Mouse (Mus musculus): ENCODE results near the gene Dffa. TPM values are rescaled to one million over a fixed set of nuclear protein-coding genes. Genes with fewer than 3 reads are reported as not detected.
A peak's percentile ranks its signal among the peaks of the same experiment; 100 is the strongest.
"Not testable (repeated sequence)": the region's sequence is repeated elsewhere in the genome, so short reads cannot be mapped to it uniquely, and the experiment has no call there.

Dffa gene
- total and polyA plus RNA-seq, 2 experiments from 2014 or later, result 18.0 to 24.3 TPM

DNA sequence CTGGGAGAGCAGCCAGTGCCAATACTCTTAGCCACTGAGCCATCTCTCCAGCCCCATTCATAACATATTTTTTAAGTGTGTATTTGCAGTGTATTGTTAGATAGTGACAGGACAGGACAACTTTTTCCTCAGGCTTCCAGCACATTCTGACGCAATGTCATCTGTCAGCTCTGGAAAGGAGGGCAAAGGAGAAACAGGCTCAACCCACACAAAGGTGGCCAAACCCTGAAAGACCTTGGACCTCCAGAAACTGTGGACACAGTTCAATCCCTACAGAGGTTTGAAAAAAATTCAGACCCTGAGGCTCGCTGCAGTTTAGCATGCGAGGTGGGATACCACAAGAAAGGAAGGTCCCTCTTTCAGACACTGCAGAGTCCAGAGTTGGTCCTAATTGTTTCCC lies 6.0 kb upstream of the Dffa start:
- WGBS, result 84% methylated on average over 3 of the region's 3 CpGs
- Histone ChIP-seq H3K4me3 (ENCODE audit: low read depth, low read length) (no peak overlapping the region), H3K4me2 (ENCODE audit: low read depth) (no peak overlapping the region), H3K27ac (ENCODE audit: low read depth, low read length) (no peak overlapping the region), H3K27me3 (ENCODE audit: insufficient read depth, low read length) (no peaks in the 10 kb centered on the region), H3K9me3 (ENCODE audit: low read length) (no peaks in the 10 kb centered on the region), H3K9ac (no peak overlapping the region), H3K4me1 (ENCODE audit: insufficient read depth) (0 out of 2 replicates have a peak, but pooled peaks cover 5% of the 10 kb centered on the region), H3K36me3 (ENCODE audit: insufficient read depth) (peaks cover 4% of the 10 kb centered on the region)
- TF ChIP-seq CTCF (IDR thresholded peaks at IDR 0.05; ENCODE audit: low read depth), result no peak
- ATAC-seq (no peak), DNase-seq (no peak)

DNA sequence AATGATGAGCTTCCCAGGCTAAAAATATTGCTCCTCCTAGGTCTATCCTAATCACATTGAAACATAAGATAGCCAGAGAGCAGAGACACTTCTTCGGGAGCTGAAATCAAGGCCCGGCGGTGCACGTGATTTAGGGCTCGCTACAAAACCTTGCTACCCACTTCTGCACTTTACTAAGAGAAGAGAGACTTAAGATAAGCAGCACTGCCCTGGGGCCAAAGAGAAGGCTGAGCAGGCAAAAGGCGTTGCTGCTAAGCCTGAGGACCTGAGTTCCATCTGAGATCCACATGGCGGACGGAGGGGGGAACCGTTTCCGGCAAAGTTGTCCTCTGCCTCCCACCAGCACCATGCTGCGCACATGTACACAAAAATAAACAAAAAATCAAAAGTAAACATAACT lies 5.4 kb upstream of the Dffa start:
- Histone ChIP-seq H3K4me2 (ENCODE audit: low read depth) (peak overlapping the region; percentile 74), H3K27ac (ENCODE audit: low read depth, low read length) (no peak overlapping the region), H3K4me3 (ENCODE audit: low read depth, low read length) (peak overlapping the region; percentile 79), H3K9ac (peak overlapping the region; percentile 79), H3K36me3 (ENCODE audit: insufficient read depth) (peaks cover 4% of the 10 kb centered on the region; the same call in 1 of the 2 replicates), H3K9me3 (ENCODE audit: low read length) (no peaks in the 10 kb centered on the region), H3K4me1 (ENCODE audit: insufficient read depth) (0 out of 2 replicates have a peak, but pooled peaks cover 5% of the 10 kb centered on the region), H3K27me3 (ENCODE audit: insufficient read depth, low read length) (no peaks in the 10 kb centered on the region)
- no peak for TF ChIP-seq CTCF (IDR thresholded peaks at IDR 0.05; ENCODE audit: low read depth)
- ATAC-seq (no peak), DNase-seq (no peak)
- WGBS, result 25% methylated on average over 11 of the region's 11 CpGs

DNA sequence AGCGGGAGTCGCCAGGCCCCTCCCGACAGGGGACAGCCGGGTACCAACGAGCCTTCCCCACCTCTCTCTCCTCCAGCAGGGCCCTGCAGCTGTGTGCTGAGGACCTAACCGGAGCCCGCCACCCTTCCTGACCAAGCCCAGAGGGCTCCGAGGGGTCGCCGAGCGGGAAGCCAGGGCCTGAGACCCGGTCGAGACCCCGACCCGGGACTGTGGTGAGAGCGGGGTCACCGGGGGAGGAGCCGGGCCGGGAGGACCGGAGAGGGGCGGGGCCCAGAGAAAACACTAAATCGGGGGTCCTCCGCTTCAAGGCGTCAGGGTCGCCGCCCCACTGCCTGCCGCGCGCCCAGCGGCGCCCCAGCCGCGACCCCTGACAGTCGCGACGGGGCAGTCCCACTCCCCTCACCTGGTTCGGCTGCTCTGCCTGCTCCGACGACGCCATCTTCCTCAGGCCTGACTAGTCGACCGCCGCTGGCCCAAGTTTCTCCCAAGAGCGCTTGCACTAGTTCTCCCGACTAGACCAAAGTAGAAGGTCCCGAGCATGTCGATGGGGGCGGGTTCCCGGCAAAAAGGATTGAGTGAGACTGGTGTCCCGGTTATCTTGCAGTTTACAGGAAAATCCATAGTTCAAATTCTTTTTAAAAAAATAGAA lies 4.5 kb upstream of the Dffa start, which contains the start of gene Pex14:
Pex14 (minus strand) TSS at position 508 of the 649 bp plus-strand sequence.
- 1% methylated on average over 46 of the region's 50 CpGs for WGBS
- H3K9ac ChIP-seq, result peak within 1 kb of the TSS; percentile 79
- no peaks in the 10 kb centered on the region for H3K27me3 ChIP-seq (ENCODE audit: insufficient read depth, low read length)
- H3K36me3 ChIP-seq (ENCODE audit: insufficient read depth), result no peaks in the 10 kb centered on the region
- TF ChIP-seq CTCF (IDR thresholded peaks at IDR 0.05; ENCODE audit: low read depth), result no peak
- H3K27ac ChIP-seq (ENCODE audit: low read depth, low read length), result peak within 1 kb of the TSS; percentile 60; the same call in 1 of the 2 replicates
- ATAC-seq, result peak; percentile 81
- no peaks in the 10 kb centered on the region for H3K9me3 ChIP-seq (ENCODE audit: low read length)
- peak; percentile 93 for DNase-seq
- H3K4me3 ChIP-seq (ENCODE audit: low read depth, low read length), result peak within 1 kb of the TSS; percentile 79
- H3K4me1 ChIP-seq (ENCODE audit: insufficient read depth), result 0 out of 2 replicates have a peak, but pooled peaks cover 6% of the 10 kb centered on the region
- peak within 1 kb of the TSS; percentile 74 for H3K4me2 ChIP-seq (ENCODE audit: low read depth)

DNA sequence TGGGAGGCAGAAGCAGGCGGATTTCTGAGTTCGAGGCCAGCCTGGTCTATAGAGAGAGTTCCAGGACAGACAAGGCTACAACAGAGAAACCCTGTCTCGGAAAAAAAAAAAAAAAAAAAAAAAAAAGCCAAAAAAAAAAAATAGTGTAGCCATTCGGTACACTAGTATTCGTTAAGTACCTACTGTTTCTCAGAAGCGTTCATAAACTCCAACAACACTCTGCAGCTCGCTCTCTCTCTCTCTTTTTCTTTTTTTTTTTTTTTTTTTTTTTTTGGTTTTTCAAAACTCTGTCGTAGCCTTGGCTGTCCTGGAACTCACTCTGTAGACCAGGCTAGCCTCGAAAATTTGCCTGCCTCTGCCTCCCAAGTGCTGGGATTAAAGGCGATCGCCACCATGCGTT lies 3.5 kb upstream of the Dffa start:
- not testable (repeated sequence) for H3K9ac ChIP-seq; DNase-seq; H3K9me3 ChIP-seq (ENCODE audit: low read length); H3K27me3 ChIP-seq (ENCODE audit: insufficient read depth, low read length); H3K4me2 ChIP-seq (ENCODE audit: low read depth); H3K36me3 ChIP-seq (ENCODE audit: insufficient read depth); H3K4me3 ChIP-seq (ENCODE audit: low read depth, low read length); H3K27ac ChIP-seq (ENCODE audit: low read depth, low read length); ATAC-seq
- peaks cover 11% of the 10 kb centered on the region; the same call in 1 of the 2 replicates for H3K4me1 ChIP-seq (ENCODE audit: insufficient read depth)
- 88% methylated on average over 12 of the region's 12 CpGs for WGBS

DNA sequence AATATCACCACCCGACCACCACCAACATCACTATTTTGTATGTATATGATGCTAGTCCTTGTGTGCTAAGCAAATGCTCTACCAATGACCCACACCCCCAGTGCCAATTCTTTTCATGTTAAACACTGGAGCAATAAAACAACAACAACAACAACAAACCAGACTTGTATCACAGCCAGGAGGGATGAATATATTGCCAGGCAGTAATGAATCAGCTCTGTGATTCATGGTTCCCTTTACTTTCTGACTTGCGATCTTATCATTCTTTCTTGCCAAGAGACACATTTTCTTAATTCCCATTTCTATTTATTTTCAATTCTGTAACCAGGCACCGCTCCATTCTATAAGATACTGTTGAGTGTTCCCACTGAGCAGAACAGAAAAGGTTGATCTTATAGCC lies 2.5 kb upstream of the Dffa start:
- no peak for ATAC-seq
- H3K9ac ChIP-seq, result no peak overlapping the region
- WGBS, result 82% methylated on average over 3 of the region's 3 CpGs
- no peak overlapping the region for H3K4me2 ChIP-seq (ENCODE audit: low read depth)
- no peak for DNase-seq
- H3K36me3 ChIP-seq (ENCODE audit: insufficient read depth), result peaks cover 6% of the 10 kb centered on the region; the same call in 1 of the 2 replicates
- no peak overlapping the region for H3K4me3 ChIP-seq (ENCODE audit: low read depth, low read length)
- TF ChIP-seq CTCF (IDR thresholded peaks at IDR 0.05; ENCODE audit: low read depth), result no peak
- no peak overlapping the region for H3K27ac ChIP-seq (ENCODE audit: low read depth, low read length)
- H3K27me3 ChIP-seq (ENCODE audit: insufficient read depth, low read length), result no peaks in the 10 kb centered on the region
- no peaks in the 10 kb centered on the region for H3K9me3 ChIP-seq (ENCODE audit: low read length)
- H3K4me1 ChIP-seq (ENCODE audit: insufficient read depth), result peaks cover 11% of the 10 kb centered on the region; the same call in 1 of the 2 replicates

DNA sequence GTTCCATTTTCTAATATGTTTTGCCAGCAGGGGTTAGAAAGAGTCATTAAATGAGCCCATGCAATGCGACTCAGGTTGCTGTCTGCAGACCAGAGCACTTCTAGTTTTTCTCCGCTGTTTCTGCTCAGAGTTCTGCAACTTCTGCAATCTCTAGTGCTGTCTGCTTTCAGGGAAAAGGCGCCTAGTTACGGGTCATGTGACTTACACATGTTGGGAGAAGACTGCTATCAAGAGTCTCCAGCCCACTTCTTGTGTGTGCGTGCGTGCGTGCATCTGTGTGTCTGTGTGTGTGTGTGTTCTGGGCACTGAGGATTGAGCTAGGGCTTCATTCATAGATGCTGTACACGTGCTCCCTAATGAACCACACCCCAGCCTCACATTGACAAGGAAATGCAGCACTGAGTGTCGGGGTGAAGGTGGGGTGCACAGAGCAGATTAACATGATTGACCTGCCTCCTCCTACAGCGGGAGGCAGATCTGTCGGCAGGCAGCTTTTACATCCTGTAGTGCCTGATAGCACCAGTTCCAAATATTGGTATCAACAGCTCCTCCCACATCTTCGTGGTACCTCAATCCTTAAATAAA lies 16.1 kb downstream of the Dffa start:
- H3K4me3 ChIP-seq (ENCODE audit: low read depth, low read length); DNase-seq; H3K4me1 ChIP-seq (ENCODE audit: insufficient read depth); H3K27ac ChIP-seq (ENCODE audit: low read depth, low read length); H3K4me2 ChIP-seq (ENCODE audit: low read depth); H3K9me3 ChIP-seq (ENCODE audit: low read length); H3K27me3 ChIP-seq (ENCODE audit: insufficient read depth, low read length); H3K9ac ChIP-seq: not testable (repeated sequence)
- WGBS, result 76% methylated on average over 12 of the region's 12 CpGs
- ATAC-seq, result 0 out of 2 replicates have a peak, but pooled peaks have one; percentile 23
- H3K36me3 ChIP-seq (ENCODE audit: insufficient read depth), result peaks cover 23% of the 10 kb centered on the region

DNA sequence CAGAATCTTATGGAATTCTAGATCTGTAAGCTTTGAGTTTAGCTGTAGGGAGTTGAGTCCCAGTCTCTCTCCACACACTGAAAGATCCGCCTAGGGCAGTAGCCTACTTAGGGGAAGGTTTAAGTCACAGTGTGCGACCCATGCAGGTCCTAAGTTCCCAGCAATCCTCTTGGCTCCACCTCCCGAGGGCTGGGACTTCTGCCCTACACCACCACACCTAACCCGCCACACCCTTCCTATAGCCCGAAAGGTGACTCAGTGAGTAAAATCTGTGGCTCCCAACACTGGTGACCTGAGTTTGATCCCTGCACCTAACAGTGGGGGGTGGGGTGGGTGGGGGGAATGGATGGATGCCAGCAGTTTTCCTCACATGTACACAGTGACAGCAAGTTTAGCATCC lies 19.5 kb downstream of the Dffa start:
- DNase-seq (no peak), ATAC-seq (no peak)
- 62% methylated on average over 5 of the region's 5 CpGs for WGBS

More for the DNA sequence above, 19.5 kb downstream of the Dffa start:
- Histone ChIP-seq H3K4me3 (ENCODE audit: low read depth, low read length) (no peak overlapping the region), H3K27me3 (ENCODE audit: insufficient read depth, low read length) (no peaks in the 10 kb centered on the region), H3K4me2 (ENCODE audit: low read depth) (no peak overlapping the region), H3K9ac (no peak overlapping the region), H3K27ac (ENCODE audit: low read depth, low read length) (no peak overlapping the region), H3K4me1 (ENCODE audit: insufficient read depth) (no peaks in the 10 kb centered on the region), H3K9me3 (ENCODE audit: low read length) (no peaks in the 10 kb centered on the region), H3K36me3 (ENCODE audit: insufficient read depth) (peaks cover 14% of the 10 kb centered on the region; the same call in 1 of the 2 replicates)
- TF ChIP-seq CTCF (IDR thresholded peaks at IDR 0.05; ENCODE audit: low read depth), result no peak
